Mouse (Mus musculus): ENCODE measurements around the gene Tbc1d10a.

- TF ChIP-seq TAL1 (IDR thresholded peaks at IDR 0.05; ENCODE audit: low read length): no peak
- TF ChIP-seq GATA1 (IDR thresholded peaks at IDR 0.05; ENCODE audit: low read length): no peak
Observed at GRCm38 (mm10) chr11:4216248-4217000, 29.8 kb downstream of the Tbc1d10a start.

Data from erythroblast, embryonic 14.5 days (primary cell).